Comparison of ENCODE assay signal across 25 mouse cellular contexts in the genomic region with DNA sequence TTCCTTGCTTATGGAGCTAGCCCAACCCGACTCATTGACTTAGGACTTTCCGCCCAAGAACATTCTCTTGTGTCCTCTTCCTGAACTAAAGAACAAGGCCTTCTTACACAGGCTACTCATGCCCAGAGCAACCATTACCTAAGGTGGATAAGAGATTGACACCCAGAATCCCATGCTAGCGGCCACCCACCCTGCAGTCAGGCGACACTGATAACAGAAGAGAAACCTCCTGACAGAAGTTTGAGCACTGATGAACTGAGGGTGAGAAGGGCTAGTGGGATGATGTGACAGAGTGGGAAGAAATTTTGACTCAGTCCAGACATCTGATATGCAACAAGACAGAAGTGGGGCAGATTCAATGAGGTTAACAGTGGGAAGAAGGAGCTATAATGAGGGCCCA. TPM values are rescaled to one million over a fixed set of nuclear protein-coding genes. Genes with fewer than 3 reads are reported as not detected.
DNase-seq lines count a peak whose midpoint lies in the region; ATAC-seq and TF ChIP-seq lines count a peak whose summit lies in the region.
"Had no signal": no experiment of that assay in that cellular context is flagged by ENCODE, and none has a peak within 500 bp of the region (broad histone marks: within the 10 kb centered on the region; RNA-seq: fewer than 3 reads in every experiment).

No protein-coding gene starts in this region.

- peak; percentile 86 for TF ChIP-seq EP300 in liver, postnatal 0 days (IDR thresholded peaks at IDR 0.05; ENCODE audit: low read depth)

- H3K9ac ChIP-seq in heart, embryonic 12.5 days: no peak overlapping the region
- no peak overlapping the region for H3K9ac ChIP-seq in liver, postnatal 0 days (replicated peaks)
- H3K9ac ChIP-seq: forebrain, embryonic 12.5 days; neural tube, embryonic 13.5 days had no signal

- peaks cover 4% of the 10 kb centered on the region; the same call in 1 of the 2 replicates for H3K36me3 ChIP-seq in heart, embryonic 12.5 days
- H3K36me3 ChIP-seq in liver, postnatal 0 days (replicated peaks; ENCODE audit: insufficient read depth, low read length): no peaks in the 10 kb centered on the region
- H3K36me3 ChIP-seq: forebrain, embryonic 12.5 days; neural tube, embryonic 13.5 days had no signal

- H3K4me1 ChIP-seq in heart, embryonic 12.5 days (replicated peaks): peaks cover 39% of the 10 kb centered on the region
- peaks cover 29% of the 10 kb centered on the region for H3K4me1 ChIP-seq in liver, postnatal 0 days (ENCODE audit: insufficient read depth)

- no peak overlapping the region for H3K4me2 ChIP-seq in heart, embryonic 12.5 days
- peak overlapping the region; percentile 42 for H3K4me2 ChIP-seq in liver, postnatal 0 days (ENCODE audit: low read depth, low read length)
- H3K4me2 ChIP-seq: forebrain, embryonic 12.5 days; neural tube, embryonic 13.5 days had no signal

- 0 out of 2 replicates have a peak, but pooled peaks have one; percentile 63 for ATAC-seq in heart, embryonic 12.5 days (ENCODE audit: insufficient number of reproducible peaks, low FRiP score)
- ATAC-seq in liver, postnatal 0 days: peak; percentile 86
- ATAC-seq: hindbrain, embryonic 16.5 days had no signal

- no peak for TF ChIP-seq CTCF in liver, postnatal 0 days (IDR thresholded peaks at IDR 0.05; ENCODE audit: low read depth)

- no peaks in the 10 kb centered on the region for H3K9me3 ChIP-seq in heart, embryonic 12.5 days (replicated peaks)
- no peaks in the 10 kb centered on the region for H3K9me3 ChIP-seq in liver, postnatal 0 days (ENCODE audit: low read length)
- H3K9me3 ChIP-seq: forebrain, embryonic 12.5 days; neural tube, embryonic 13.5 days had no signal

- no peak for DNase-seq in heart, adult 11 months
- DNase-seq in c-Kit-positive CD71-positive TER-119-negative erythroid progenitor cells, embryonic 14.5 days (ENCODE audit: low read depth): peak; percentile 51
- DNase-seq in liver: peak; percentile 84
- peak; percentile 31 for DNase-seq in liver, postnatal 0 days
- no peak for DNase-seq in adrenal gland, postnatal 14 days
- DNase-seq in lung, postnatal 14 days: no peak
- DNase-seq in gastrocnemius, postnatal 25 days: no peak
- DNase-seq: cerebellum, adult 9-11 months; embryo, embryonic 11 days; heart, adult 2 months; heart, postnatal 14 days; kidney, adult 2 months; kidney, postnatal 14 days; layer of hippocampus, postnatal 36 days; midbrain, embryonic 14.5 days; right cerebral cortex, adult 18-20 months; thymus, postnatal 25 days had no signal

- no peak overlapping the region for H3K4me3 ChIP-seq in heart, embryonic 12.5 days
- H3K4me3 ChIP-seq in liver, postnatal 0 days (ENCODE audit: low read depth, low read length): no peak overlapping the region
- H3K4me3 ChIP-seq: forebrain, embryonic 12.5 days; heart, adult 2 months; layer of hippocampus, adult 2 months; neural tube, embryonic 13.5 days had no signal

- peak overlapping the region; percentile 51 for H3K27ac ChIP-seq in heart, embryonic 12.5 days (ENCODE audit: poor library complexity, severe bottlenecking)
- peak overlapping the region; percentile 72 for H3K27ac ChIP-seq in liver, postnatal 0 days (ENCODE audit: low read depth)
- H3K27ac ChIP-seq: forebrain, embryonic 12.5 days; heart, adult 2 months; layer of hippocampus, adult 2 months; neural tube, embryonic 13.5 days had no signal

- no peaks in the 10 kb centered on the region for H3K27me3 ChIP-seq in heart, embryonic 12.5 days (replicated peaks)
- no peaks in the 10 kb centered on the region for H3K27me3 ChIP-seq in liver, postnatal 0 days (ENCODE audit: insufficient read depth, low read length)
- H3K27me3 ChIP-seq: CH12.LX; forebrain, embryonic 12.5 days; neural tube, embryonic 13.5 days had no signal

- WGBS in heart, embryonic 12.5 days: 73% methylated on average over 4 of the region's 4 CpGs
- WGBS in liver, postnatal 0 days (ENCODE audit: insufficient replicate concordance): 69% methylated on average over 4 of the region's 4 CpGs

RNA-seq across cellular contexts. Expression of gene Casq2, which starts 58.2 kb away (rescaled TPM):
- polyA plus RNA-seq in heart, embryonic 12.5 days (2016; fragmentation: Nextera tagmentation; extraction: Ambion mirVana): 105 and 108 TPM in 2 replicates
- 0.66 and 3.9 TPM in 2 replicates for polyA plus RNA-seq in liver, postnatal 0 days (2015; fragmentation: Nextera tagmentation; extraction: Ambion mirVana)
- 1.7 and 2.0 TPM in 2 replicates for total RNA-seq in adrenal gland, postnatal 14 days (2021)
- 10 to 100 TPM; 76.4 to 76.8 TPM for total RNA-seq in gastrocnemius, postnatal 25 days (2021)
- total RNA-seq: CH12.LX; megakaryocyte, adult 5-6 weeks; MEL had no signal

Comparison
In these comparisons a context has a peak if more than half of its experiments do, and no peak if none do; other contexts are left out.
1. DNase-seq: peak in c-Kit-positive CD71-positive TER-119-negative erythroid progenitor cells, embryonic 14.5 days (single experiment), liver (single experiment) and liver, postnatal 0 days (single experiment); none in heart, adult 11 months (single experiment), adrenal gland, postnatal 14 days (single experiment), lung, postnatal 14 days (single experiment) and gastrocnemius, postnatal 25 days (single experiment).
2. RNA of gene Casq2, which starts 58.2 kb away (total RNA-seq): 76.4 to 76.8 TPM in gastrocnemius, postnatal 25 days; 1.7 to 2.0 TPM in adrenal gland, postnatal 14 days; every median in the first group is over 10 times any median in the second.